Mouse (Mus musculus) v-Abl transformed pro-B cells (cell line): Measurements from ENCODE around the gene S100a2.

Experiments
- in situ Hi-C, 2 experiments: fragments of 400-800 bp; cut with MboI; formaldehyde crosslinking; loops; one replicate each; pipeline ENCODE4 v1.15.1; 2025; ENCODE audit not compliant: unreplicated experiment in 2 of 2

Gene S100a2

GRCm38 (mm10) chr3:90613461-90614147 is 23.6 kb downstream of the S100a2 start:
- in situ Hi-C loops = loop anchor here (5.0 to 25.0 kb wide), 3 partner anchors 121 to 401 kb away; partner anchors contain the start of genes Snapin (in 2 of the 2), Rab13 (in 1 of the 2) and Rps27 (in 1 of the 2)

DNA sequence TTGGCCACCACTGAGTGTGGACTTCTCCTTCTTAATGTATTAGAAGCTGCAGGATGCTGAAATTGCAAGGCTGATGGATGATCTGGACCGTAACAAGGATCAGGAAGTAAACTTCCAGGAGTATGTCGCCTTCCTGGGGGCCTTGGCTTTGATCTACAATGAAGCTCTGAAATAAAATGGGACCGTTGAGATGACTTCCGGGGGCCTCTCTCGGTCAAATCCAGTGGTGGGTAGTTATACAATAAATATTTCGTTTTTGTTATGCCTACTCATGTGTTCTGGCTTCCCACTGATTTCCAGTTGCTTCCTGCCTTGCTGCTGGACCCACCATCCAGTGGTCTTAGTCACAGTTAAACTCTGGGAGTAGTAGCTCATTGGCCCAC is 24.1 kb downstream of the S100a2 start:
- in situ Hi-C loops = loop anchor here (5.0 to 25.0 kb wide), 3 partner anchors 122 to 402 kb away; partner anchors contain the start of genes Snapin (in 2 of the 2), Rab13 (in 1 of the 2) and Rps27 (in 1 of the 2)

DNA sequence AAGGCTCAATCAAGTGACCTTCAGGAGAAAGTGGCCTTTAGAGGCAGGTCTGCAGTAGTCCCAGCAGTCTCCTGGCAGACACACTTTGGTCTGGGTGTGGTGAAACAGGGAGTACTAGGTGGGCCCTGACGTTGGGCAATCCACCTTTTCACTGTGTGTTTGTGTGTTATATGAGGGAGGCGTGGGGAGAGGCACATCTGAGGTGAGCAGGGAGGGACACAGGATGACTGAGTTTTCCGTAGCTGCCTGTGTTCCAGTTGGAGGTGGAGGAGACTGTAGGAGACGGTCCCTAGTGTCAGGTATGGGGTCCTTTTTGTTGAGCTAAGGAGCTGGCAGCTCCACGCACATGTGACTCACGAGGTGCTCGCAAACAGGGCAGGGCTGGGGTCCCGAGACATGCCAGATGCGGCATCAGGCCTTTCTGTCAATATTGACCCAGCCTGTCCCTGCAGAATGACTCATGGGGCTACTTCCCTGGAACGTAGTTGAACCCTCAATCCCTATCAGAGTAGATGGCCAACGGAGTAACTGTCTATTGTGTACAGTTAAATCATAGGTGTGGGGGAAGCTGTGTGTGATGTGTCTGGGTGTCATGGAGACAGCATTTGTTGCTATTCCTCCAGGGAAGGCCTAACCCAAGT is 24.7 kb downstream of the S100a2 start:
- in situ Hi-C loops = loop anchor here (5.0 to 25.0 kb wide), 5 partner anchors 32 to 402 kb away; partner anchors contain the start of genes Snapin (in 2 of the 2), Rab13 (in 1 of the 2) and Rps27 (in 1 of the 2)

DNA sequence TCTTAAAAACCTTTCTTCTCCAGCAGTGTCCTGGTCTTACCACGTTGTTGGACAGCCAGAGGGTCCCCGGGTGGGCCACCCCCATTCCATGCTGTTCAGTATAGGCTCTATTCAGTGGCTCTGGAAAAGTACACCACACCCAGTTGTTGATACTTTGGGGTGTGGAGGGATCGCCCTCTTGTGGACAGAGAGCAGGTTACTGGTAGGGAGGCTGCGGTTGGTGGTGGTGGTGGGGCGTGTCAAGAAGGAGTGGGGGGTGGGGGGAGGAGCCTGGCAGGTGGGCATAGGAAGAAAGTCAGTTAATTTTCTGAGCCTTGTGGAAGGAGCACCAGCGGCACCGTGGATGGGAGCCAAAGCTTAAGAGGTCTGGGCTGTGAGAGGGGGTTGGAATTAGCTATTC is 25.4 kb downstream of the S100a2 start:
- in situ Hi-C loops = loop anchor here (5.0 to 25.0 kb wide), 4 partner anchors 33 to 403 kb away; partner anchors contain the start of genes Rab13 (in 1 of the 2) and Rps27 (in 1 of the 2)

- in situ Hi-C loops = loop anchor here (5.0 to 25.0 kb wide), 4 partner anchors 34 to 404 kb away; partner anchors contain the start of genes Rab13 (in 1 of the 2) and Rps27 (in 1 of the 2)
These were observed 25.9 kb downstream of the S100a2 start for GRCm38 (mm10) chr3:90615911-90616310.

GRCm38 (mm10) chr3:90617586-90617985 is 27.5 kb downstream of the S100a2 start:
- in situ Hi-C loops = loop anchor here (5.0 to 25.0 kb wide), 4 partner anchors 35 to 405 kb away; partner anchors contain the start of genes Rab13 (in 1 of the 2) and Rps27 (in 1 of the 2)

GRCm38 (mm10) chr3:90621552-90621951 is 31.5 kb downstream of the S100a2 start:
- in situ Hi-C loops = loop anchor here in 1 of 2 experiments (25.0 kb wide), 1 partner anchor 409 kb away; the partner anchor contains the start of genes Rab13 and Rps27

DNA sequence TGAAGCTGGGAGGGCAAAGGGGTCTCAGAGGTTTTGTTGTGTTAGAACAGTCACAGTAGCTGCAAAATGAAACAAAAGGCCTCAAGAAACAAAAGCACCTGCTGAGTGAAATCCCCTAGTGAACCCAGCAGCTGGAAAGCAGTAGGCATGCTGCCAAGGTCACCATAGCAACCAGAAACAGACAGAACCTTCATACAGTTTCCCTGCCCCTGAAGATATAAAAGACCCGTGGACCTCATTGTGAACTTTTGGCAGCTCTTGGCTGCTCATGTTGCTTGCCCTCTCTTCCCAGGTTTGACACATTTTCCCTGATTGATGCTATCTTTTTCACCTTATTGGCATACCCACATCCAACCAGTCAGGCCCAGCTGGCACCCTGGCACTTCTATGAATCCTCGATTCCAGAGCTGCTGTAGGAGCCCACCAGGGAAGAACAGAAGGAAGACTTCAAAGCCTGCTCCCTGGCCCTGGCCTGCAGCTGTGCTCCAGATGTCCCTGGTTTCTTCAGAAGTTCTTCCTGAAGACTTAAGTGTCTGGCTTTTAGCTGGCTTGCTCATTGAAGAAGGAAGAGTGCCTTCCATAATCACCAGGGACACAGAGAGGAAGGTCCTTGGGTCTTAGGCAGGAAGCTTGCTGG is 33.5 kb downstream of the S100a2 start:
- in situ Hi-C loops = loop anchor here in 1 of 2 experiments (25.0 kb wide), 1 partner anchor 411 kb away; the partner anchor contains the start of genes Rab13 and Rps27

DNA sequence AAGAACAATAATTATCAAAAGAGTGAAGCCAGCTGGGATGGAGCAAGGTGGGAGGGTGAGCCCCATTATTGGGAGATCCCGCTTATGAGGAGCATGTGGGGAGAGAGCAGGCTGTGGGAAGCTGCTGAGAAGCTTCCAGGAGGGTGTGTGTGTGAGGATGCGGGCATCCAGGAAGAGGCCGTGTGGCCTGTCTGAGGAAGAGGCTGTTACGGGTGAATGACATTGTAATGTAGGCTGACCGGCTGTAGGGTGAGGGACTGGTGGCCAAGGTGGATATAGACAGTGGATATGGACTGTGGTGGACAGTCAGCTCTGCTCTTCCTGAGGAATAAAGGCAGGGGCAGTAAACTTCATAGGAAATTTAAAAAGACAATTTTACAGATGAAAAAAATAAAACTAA is 35.4 kb downstream of the S100a2 start:
- in situ Hi-C loops = loop anchor here in 1 of 2 experiments (25.0 kb wide), 1 partner anchor 688 kb away; no protein-coding TSS in a partner anchor

DNA sequence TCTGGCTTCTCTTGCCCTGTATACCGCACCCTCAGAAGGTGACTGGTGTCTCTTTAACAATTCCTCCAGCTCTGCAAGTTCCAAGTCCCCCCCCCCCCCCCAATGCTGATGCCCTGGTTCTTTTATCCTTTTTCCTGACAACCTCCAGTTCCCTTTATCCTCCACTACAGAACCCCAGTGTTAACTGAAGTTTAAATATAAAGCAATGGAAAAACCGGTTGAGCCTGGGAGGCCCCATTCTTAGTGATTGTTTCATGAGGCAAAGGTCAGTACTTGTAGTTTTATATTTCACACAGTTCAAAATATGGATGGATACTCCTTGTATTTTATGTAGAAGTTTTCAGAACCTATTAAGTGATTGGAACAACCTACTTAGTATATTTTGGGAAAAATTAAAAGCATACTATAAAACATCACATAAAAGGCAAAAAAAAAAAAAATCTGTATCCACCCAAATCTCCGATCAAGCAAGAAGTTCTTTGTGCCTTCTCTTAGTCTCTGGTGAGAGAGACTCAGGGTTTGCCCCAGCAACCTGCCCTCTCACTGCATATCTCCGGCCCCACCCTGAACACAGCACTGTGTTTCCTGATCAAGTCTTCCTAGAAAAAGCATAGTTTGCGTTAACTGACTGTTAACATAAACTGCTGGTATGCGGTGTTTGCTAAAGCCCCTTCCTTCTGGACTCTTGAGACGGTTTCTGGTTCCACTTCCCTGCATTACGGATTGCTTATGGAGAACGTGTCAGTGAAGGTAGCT is 36.4 kb downstream of the S100a2 start:
- in situ Hi-C loops = loop anchor here in 1 of 2 experiments (25.0 kb wide), 1 partner anchor 689 kb away; no protein-coding TSS in a partner anchor

DNA sequence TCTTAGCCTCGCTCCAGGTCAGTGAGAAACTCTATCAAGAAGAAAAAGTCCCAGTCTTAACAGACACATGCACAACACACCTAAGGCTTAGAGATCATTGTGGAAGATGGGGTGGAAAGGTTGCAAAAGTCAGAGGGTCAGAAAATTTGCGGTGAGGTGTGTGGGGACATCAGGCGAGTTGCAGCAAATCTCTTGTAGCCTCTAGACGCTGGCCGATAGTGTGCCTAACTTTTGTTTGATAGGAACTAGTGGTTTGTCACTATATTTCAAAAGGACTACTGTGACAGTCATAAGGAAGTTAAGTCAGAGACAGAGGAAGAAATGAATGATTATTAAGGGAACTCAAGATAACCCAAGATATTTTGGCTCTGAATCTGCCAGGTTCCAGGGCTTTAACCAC is 37.3 kb downstream of the S100a2 start:
- in situ Hi-C loops = loop anchor here in 1 of 2 experiments (25.0 kb wide), 1 partner anchor 690 kb away; no protein-coding TSS in a partner anchor

GRCm38 (mm10) chr3:90627807-90628206 is 37.8 kb downstream of the S100a2 start:
- in situ Hi-C loops = loop anchor here in 1 of 2 experiments (25.0 kb wide), 1 partner anchor 691 kb away; no protein-coding TSS in a partner anchor

- in situ Hi-C loops = loop anchor here in 1 of 2 experiments (25.0 kb wide), 1 partner anchor 692 kb away; no protein-coding TSS in a partner anchor
These were observed 39.3 kb downstream of the S100a2 start for GRCm38 (mm10) chr3:90629298-90629697.

GRCm38 (mm10) chr3:90631984-90632383 is 41.9 kb downstream of the S100a2 start:
- in situ Hi-C loops = loop anchor here in 1 of 2 experiments (25.0 kb wide), 1 partner anchor 695 kb away; no protein-coding TSS in a partner anchor

- in situ Hi-C loops = loop anchor here in 1 of 2 experiments (25.0 kb wide), 1 partner anchor 701 kb away; no protein-coding TSS in a partner anchor
These were observed 48.6 kb downstream of the S100a2 start for GRCm38 (mm10) chr3:90638511-90639275.

DNA sequence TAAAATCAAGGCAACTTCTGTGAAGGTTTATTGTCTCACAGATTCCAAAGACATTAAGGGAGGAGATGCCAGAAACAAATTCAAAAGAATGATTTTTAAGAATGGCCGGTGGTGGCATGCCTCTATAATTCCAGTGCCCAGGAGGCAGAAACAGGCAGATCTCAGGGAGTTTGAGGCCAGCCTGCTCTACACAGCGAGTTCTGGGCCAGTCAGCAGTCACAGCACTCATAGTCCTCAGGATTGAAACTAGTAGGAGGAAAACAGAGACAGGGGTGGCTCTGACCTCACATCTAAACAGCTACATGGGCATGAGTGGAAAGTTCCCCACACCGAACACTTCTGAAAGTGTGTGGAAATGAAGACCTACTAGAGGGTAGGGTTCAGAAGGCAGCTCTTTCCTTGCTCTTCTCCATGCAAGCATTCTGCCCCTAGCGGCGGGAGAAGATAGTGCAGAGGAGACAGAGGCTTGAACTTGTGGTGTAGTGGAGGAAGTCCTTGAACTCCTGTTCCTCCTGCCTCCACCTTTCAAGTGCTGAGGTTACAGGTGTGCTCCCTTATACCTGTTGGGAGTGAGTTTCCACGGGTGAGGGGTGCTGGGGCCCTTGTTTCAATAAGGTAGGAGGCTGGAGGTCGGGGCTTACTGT is 49.6 kb downstream of the S100a2 start:
- in situ Hi-C loops = loop anchor here (10.0 to 25.0 kb wide), 4 partner anchors 225 to 702 kb away; partner anchors contain the start of gene Tpm3 (in 1 of the 2)

DNA sequence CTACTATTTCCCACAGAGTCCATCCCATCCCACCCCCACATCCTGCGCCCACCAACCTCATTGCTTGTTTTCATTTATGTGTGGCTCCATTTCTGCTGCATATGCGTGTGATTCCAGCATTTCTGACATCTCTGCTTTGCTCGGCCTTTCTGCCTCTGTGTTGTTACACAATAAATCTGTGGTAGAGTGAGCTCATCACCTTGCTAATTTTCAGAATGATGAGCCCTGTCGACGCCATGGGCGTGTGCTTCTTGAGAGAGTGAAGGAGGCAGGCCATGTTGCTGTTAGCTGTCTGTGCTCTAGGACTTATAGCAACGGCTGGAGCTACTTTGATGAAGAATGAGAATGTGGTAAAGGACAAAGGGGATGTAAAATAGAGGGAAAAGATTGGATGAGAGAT is 50.9 kb downstream of the S100a2 start:
- in situ Hi-C loops = loop anchor here (10.0 to 25.0 kb wide), 4 partner anchors 226 to 704 kb away; partner anchors contain the start of gene Tpm3 (in 1 of the 2)
